Mouse (Mus musculus): ENCODE measurements around the gene Rnf126. TPM values are rescaled to one million over a fixed set of nuclear protein-coding genes. Genes with fewer than 3 reads are reported as not detected.
A peak's percentile ranks its signal among the peaks of the same experiment; 100 is the strongest.

Rnf126 gene
- polyA plus RNA-seq, 1 experiment from 2014 or later: 98.8 TPM

GRCm38 (mm10) chr10:79789581-79789980, 22.8 kb upstream of the Rnf126 start:
- Histone ChIP-seq H3K9ac (replicated peaks) (no peak overlapping the region), H3K36me3 (no peaks in the 10 kb centered on the region), H3K4me1 (peaks cover 9% of the 10 kb centered on the region), H3K4me2 (replicated peaks) (no peak overlapping the region), H3K27me3 (peaks cover 7% of the 10 kb centered on the region), H3K27ac (replicated peaks) (no peak overlapping the region), H3K4me3 (no peak overlapping the region), H3K9me3 (no peaks in the 10 kb centered on the region)
- WGBS: 63% methylated on average over 2 of the region's 2 CpGs
- no peak for ATAC-seq (ENCODE audit: low FRiP score, low read depth)

- H3K36me3 ChIP-seq: no peaks in the 10 kb centered on the region
- 35% methylated on average over 7 of the region's 7 CpGs for WGBS
- 0 out of 2 replicates have a peak, but pooled peaks cover 4% of the 10 kb centered on the region for H3K4me1 ChIP-seq
- H3K9me3 ChIP-seq: no peaks in the 10 kb centered on the region
- H3K27me3 ChIP-seq: peaks cover 13% of the 10 kb centered on the region
- ATAC-seq (ENCODE audit: low FRiP score, low read depth): no peak
- H3K4me2 ChIP-seq (replicated peaks): no peak overlapping the region
- no peak overlapping the region for H3K9ac ChIP-seq (replicated peaks)
- H3K4me3 ChIP-seq: no peak overlapping the region
- H3K27ac ChIP-seq (replicated peaks): no peak overlapping the region
Observed at GRCm38 (mm10) chr10:79788386-79789158, 21.8 kb upstream of the Rnf126 start.

- Histone ChIP-seq H3K4me1 (peaks cover 17% of the 10 kb centered on the region), H3K4me2 (replicated peaks) (no peak overlapping the region), H3K27me3 (peaks cover 56% of the 10 kb centered on the region), H3K36me3 (no peaks in the 10 kb centered on the region), H3K9ac (replicated peaks) (no peak overlapping the region), H3K9me3 (no peaks in the 10 kb centered on the region), H3K27ac (replicated peaks) (no peak overlapping the region), H3K4me3 (no peak overlapping the region)
- no peak for ATAC-seq (ENCODE audit: low FRiP score, low read depth)
- WGBS: 38% methylated on average over 27 of the region's 27 CpGs
Observed at GRCm38 (mm10) chr10:79783920-79784800, 17.4 kb upstream of the Rnf126 start.

- no peak overlapping the region for H3K4me3 ChIP-seq
- H3K4me1 ChIP-seq: peaks cover 24% of the 10 kb centered on the region
- no peaks in the 10 kb centered on the region for H3K9me3 ChIP-seq
- no peak overlapping the region for H3K4me2 ChIP-seq (replicated peaks)
- peaks cover 67% of the 10 kb centered on the region for H3K27me3 ChIP-seq
- no peaks in the 10 kb centered on the region for H3K36me3 ChIP-seq
- no peak overlapping the region for H3K27ac ChIP-seq (replicated peaks)
- no peak overlapping the region for H3K9ac ChIP-seq (replicated peaks)
- no peak for ATAC-seq (ENCODE audit: low FRiP score, low read depth)
- WGBS: 65% methylated on average over 7 of the region's 7 CpGs
Observed at GRCm38 (mm10) chr10:79783050-79783449, 16.3 kb upstream of the Rnf126 start.

GRCm38 (mm10) chr10:79781956-79782355, 15.2 kb upstream of the Rnf126 start:
- Histone ChIP-seq H3K4me2 (replicated peaks) (no peak overlapping the region), H3K27me3 (peaks cover 78% of the 10 kb centered on the region), H3K4me3 (no peak overlapping the region), H3K27ac (replicated peaks) (no peak overlapping the region), H3K36me3 (no peaks in the 10 kb centered on the region), H3K4me1 (peaks cover 32% of the 10 kb centered on the region), H3K9me3 (no peaks in the 10 kb centered on the region), H3K9ac (replicated peaks) (no peak overlapping the region)
- WGBS: 61% methylated on average over 5 of the region's 5 CpGs
- ATAC-seq (ENCODE audit: low FRiP score, low read depth): no peak

- no peaks in the 10 kb centered on the region for H3K36me3 ChIP-seq
- ATAC-seq (ENCODE audit: low FRiP score, low read depth): no peak
- peak overlapping the region; percentile 68 for H3K4me2 ChIP-seq (replicated peaks)
- H3K27ac ChIP-seq (replicated peaks): no peak overlapping the region
- 34% methylated on average over 21 of the region's 21 CpGs for WGBS
- H3K9me3 ChIP-seq: no peaks in the 10 kb centered on the region
- no peak overlapping the region for H3K4me3 ChIP-seq
- peaks cover 33% of the 10 kb centered on the region for H3K4me1 ChIP-seq
- peaks cover 86% of the 10 kb centered on the region for H3K27me3 ChIP-seq
- H3K9ac ChIP-seq (replicated peaks): no peak overlapping the region
Observed at GRCm38 (mm10) chr10:79781139-79781538, 14.4 kb upstream of the Rnf126 start.

- H3K9ac ChIP-seq (replicated peaks): no peak overlapping the region; the same call in 1 of the 2 replicates
- H3K4me1 ChIP-seq: peaks cover 33% of the 10 kb centered on the region
- ATAC-seq (ENCODE audit: low FRiP score, low read depth): no peak
- peak overlapping the region; percentile 43 for H3K4me3 ChIP-seq
- peak overlapping the region; percentile 68 for H3K4me2 ChIP-seq (replicated peaks)
- H3K27ac ChIP-seq (replicated peaks): 0 out of 2 replicates have a peak overlapping the region, but pooled peaks have one; percentile 30
- no peaks in the 10 kb centered on the region for H3K9me3 ChIP-seq
- no peaks in the 10 kb centered on the region for H3K36me3 ChIP-seq
- peaks cover 90% of the 10 kb centered on the region for H3K27me3 ChIP-seq
- WGBS: 1% methylated on average over 13 of the region's 13 CpGs
Observed at GRCm38 (mm10) chr10:79780664-79781015, 13.9 kb upstream of the Rnf126 start.

- Histone ChIP-seq H3K4me3 (peak overlapping the region; percentile 43), H3K27ac (replicated peaks) (0 out of 2 replicates have a peak overlapping the region, but pooled peaks have one; percentile 30), H3K4me2 (replicated peaks) (peak overlapping the region; percentile 68), H3K9me3 (peaks cover 6% of the 10 kb centered on the region; the same call in 1 of the 2 replicates), H3K9ac (replicated peaks) (no peak overlapping the region; the same call in 1 of the 2 replicates), H3K36me3 (no peaks in the 10 kb centered on the region), H3K4me1 (peaks cover 33% of the 10 kb centered on the region), H3K27me3 (peaks cover 87% of the 10 kb centered on the region)
- peak; percentile 90 for ATAC-seq (ENCODE audit: low FRiP score, low read depth)
- WGBS: 1% methylated on average over 52 of the region's 55 CpGs
Observed at GRCm38 (mm10) chr10:79779784-79780663, 13.3 kb upstream of the Rnf126 start.

- Histone ChIP-seq H3K36me3 (no peaks in the 10 kb centered on the region), H3K27me3 (peaks cover 83% of the 10 kb centered on the region)
Observed at GRCm38 (mm10) chr10:79779193-79779592, 12.4 kb upstream of the Rnf126 start.

GRCm38 (mm10) chr10:79778006-79778405, 11.3 kb upstream of the Rnf126 start:
- peaks cover 83% of the 10 kb centered on the region for H3K27me3 ChIP-seq
- H3K4me3 ChIP-seq: no peak overlapping the region
- peaks cover 33% of the 10 kb centered on the region for H3K4me1 ChIP-seq
- H3K9me3 ChIP-seq: peaks cover 9% of the 10 kb centered on the region; the same call in 1 of the 2 replicates
- no peak overlapping the region for H3K27ac ChIP-seq (replicated peaks)
- no peak overlapping the region for H3K4me2 ChIP-seq (replicated peaks)
- no peak overlapping the region for H3K9ac ChIP-seq (replicated peaks)
- H3K36me3 ChIP-seq: no peaks in the 10 kb centered on the region
- WGBS: 19% methylated on average over 15 of the region's 15 CpGs
- no peak for ATAC-seq (ENCODE audit: low FRiP score, low read depth)

More at GRCm38 (mm10) chr10:79779193-79779592, 12.4 kb upstream of the Rnf126 start:
- no peak overlapping the region for H3K4me3 ChIP-seq
- no peak for ATAC-seq (ENCODE audit: low FRiP score, low read depth)
- peaks cover 33% of the 10 kb centered on the region for H3K4me1 ChIP-seq
- no peak overlapping the region for H3K4me2 ChIP-seq (replicated peaks)
- peaks cover 9% of the 10 kb centered on the region; the same call in 1 of the 2 replicates for H3K9me3 ChIP-seq
- H3K9ac ChIP-seq (replicated peaks): no peak overlapping the region
- no peak overlapping the region for H3K27ac ChIP-seq (replicated peaks)
- 3% methylated on average over 2 of the region's 2 CpGs for WGBS

GRCm38 (mm10) chr10:79777103-79777531, 10.4 kb upstream of the Rnf126 start, which contains the start of gene Fstl3:
TSS of gene Fstl3 (plus strand) at chr10:79777272.
- Histone ChIP-seq H3K27me3 (peaks cover 74% of the 10 kb centered on the region), H3K27ac (replicated peaks) (no peak within 1 kb of the TSS), H3K4me1 (peaks cover 33% of the 10 kb centered on the region), H3K4me2 (replicated peaks) (peak within 1 kb of the TSS; percentile 45), H3K36me3 (no peaks in the 10 kb centered on the region), H3K4me3 (peak within 1 kb of the TSS; percentile 31), H3K9ac (replicated peaks) (peak within 1 kb of the TSS; percentile 33; the same call in 1 of the 2 replicates), H3K9me3 (peaks cover 13% of the 10 kb centered on the region)
- no peak for ATAC-seq (ENCODE audit: low FRiP score, low read depth)
- 4% methylated on average over 39 of the region's 39 CpGs for WGBS
